Mouse (Mus musculus) liver (tissue): ENCODE measurements at regions not wholly inside any gene's neighbourhood (a gene's known extent, or its start where the extent isn't known, plus 50 kb on each side); places are given as distances from the start of the nearest gene placed in this dataset.

ENCODE experiments used
- DNase-seq: peaks from one replicate; pipeline ENCODE4 v3.0.0-alpha.2; 2020; ENCODE audit warnings: mixed read lengths

DNA sequence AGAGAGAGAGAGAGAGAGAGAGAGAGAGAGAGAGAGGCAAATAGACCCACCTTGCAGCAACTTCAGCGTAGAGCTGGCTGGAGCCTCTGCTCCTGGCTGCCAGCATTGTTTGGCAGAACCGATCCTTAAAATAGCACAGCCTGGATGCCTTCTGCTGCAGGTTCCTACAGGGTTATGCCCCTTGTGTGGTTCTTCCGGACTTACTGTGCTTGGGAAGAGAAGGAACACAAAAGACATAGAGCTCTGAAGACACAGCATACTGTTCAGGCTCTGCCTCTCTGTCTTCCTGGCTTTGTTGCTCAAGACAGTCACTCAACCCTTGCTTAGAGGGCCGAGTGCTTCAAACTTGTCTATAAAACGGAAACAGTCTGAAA, 86.2 kb upstream of the Slc25a26 start:
- no peak for DNase-seq

DNA sequence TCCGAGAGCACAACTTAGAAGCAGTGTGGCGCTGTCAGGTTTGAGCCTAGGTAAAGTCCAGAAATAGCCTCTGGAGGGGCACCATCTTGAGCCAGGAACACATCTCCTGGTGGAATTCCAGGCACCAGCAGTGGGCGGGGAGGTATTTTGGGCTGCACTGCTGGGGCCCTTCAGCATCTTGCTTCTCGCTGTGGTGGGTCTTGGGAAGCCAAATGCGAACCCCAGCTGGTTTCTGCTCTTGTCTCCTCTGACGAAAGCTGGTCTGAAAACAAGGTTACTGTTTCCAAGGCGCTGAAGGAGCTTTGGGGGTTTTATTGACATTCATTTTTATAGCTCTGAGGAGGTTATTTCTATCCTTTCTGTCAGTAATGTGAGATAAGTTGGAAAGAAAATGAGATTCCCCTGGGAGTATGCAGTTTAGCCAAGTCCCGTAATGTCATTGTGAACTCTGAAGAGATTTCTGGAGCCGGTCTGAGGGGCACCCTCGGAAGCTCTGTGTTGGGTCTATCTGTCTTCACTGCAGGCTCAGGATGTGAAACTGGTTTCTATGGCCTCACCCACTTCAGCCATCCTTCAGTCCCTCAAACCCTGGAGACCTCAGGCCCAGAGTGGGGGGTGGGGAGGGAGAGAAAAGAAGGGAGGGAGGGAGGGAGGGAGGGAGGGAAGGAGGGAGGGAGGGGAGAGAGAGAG, 86.7 kb upstream of the Slc25a26 start:
- DNase-seq = no peak

DNA sequence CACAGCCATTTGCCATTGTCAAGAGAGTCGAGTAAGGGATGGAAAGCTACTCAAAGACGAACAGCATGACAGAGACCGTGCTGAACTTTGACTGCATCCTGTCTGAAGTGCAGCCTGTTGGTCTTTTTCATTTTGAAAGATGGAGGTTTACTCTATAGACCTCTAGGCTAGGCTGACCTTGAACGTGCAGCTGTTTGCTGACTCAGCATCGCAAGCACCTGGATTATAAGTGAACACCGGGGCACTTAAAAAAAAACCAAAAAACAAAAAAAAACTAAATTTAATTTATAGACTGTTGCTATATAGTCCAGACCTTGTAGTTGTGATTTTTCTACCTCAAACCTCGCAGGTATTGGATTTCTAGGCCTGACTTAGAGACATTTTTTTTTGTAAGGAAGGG, 87.8 kb upstream of the Slc25a26 start:
- no peak for DNase-seq

DNA sequence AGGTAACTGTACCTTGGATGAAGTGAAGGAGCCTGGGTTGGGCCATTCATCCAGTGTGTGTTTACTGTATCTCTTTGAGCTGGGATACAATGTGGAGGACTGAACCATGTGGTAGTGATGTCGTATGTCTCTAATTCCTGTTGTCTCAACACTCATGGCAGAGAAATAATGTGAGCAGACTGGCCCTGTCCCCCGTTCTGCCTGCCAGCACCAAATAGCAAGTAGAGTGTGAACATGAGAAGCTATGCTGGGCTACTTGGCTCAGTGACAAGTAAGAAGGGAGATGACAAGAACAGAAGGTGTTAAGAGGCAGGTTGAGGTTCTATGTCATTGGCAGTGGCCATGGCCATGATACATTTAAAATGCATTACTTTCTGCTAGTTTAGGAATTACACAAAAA, 89.7 kb upstream of the Slc25a26 start:
- no peak for DNase-seq

DNA sequence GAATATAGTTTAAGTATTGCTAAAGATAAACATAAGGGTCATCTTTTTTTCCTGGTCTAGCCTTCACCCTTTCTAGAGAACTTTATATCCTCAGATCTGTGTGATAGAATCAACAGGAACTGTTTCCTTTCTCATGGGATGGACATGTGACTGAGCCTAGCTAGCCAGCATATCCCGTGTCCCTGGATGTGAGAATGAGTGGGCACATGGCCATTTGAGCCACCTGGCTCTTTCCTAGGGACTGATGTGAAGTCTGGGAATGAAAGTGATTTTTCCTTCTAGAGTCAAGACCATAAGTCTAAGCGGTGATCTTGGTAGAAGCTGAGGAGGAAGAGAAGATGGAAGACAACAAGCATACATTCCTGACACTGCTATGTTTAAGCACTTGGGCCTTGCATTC, 91.1 kb upstream of the Slc25a26 start:
- no peak for DNase-seq

DNA sequence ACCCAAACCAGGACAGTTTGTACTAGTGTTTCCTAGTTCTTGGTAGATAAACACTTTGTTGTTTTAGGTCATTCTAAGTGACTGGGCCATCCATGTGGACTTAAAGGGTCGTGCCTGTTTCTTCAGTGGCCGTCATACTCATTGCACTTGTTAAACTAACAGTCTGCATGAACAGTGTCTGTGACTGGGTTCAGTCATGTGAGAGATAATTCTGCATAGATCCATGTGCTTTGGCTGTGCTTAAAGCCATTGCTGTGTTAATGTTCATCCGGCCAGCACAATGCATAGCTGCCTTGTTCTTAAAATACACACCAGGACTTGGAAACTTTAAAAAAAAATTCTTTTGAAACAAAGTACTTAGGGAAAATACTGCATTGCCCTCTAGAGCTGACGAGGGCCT, 92.4 kb upstream of the Slc25a26 start:
- DNase-seq = no peak

DNA sequence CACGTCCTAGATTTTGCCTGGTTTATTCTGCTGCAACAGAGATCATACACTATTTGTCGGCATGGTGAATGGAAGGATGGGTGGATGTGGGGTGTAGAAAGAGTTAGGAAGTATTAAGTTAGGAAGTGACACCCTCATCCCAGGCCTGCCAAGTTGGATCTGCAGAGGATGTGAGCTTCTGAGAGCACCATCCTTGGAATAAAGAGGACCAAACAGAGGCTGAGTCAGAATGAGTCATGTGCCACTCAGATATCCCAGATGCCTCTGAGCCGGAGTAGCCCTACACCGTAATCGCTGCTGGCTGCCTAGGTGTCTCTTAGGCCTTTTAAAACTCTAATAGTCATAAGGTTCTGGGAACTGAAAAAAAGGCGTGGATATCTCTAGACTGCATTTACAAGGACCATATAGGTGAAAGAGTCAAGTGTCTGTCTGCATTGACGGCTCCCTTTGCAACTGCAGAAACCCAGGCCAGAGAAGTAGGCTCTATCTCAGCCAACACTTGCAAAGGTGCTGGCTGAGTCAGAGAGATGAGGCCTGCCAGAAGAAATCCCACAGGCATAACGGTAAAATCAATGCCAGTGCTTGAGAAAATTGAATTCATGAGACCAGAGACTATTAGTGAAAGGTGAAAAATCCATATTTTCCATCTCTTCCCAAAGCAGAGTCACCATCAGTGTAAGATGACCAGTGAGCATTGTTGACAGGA, 94.6 kb upstream of the Slc25a26 start:
- no peak for DNase-seq

DNA sequence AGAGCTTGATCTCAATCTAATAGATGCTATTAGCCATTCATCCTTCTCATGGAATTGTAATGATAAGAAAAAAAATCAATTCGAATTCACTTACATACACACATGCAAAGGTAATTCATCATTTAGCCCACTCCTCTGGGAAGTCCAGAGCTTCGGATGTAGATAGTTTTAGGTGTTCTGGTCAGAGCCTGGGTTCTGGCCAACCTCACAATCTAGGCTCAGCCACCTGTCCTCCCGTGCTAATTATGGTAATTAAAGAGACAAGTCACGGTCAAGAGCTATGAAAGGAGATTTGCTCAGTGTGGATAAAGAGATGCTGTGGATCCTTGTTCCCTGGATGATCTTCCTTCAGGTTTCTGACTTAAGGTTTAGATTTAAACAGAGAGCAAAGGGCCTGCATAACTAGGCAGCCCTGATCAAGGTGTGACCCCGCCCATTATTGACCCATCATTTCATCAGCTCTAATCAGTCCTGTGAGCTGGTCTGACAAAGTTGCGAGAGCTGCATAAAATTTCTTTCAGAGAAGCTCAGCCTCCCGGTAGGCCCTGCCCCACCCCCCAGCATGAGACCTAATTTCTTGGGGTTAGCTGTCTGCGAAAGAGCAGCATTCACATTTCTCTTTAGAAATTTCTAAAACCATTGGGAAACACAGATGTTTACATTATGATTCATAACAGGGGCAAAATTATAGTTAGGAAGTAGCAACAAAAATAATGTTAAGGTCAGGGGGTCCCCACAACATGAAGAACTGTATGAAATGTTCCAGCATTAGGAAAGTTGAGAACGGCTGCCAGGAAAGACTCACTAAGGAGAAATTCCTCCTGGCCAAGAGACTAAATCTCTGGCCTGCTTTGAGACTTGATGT, 98.3 kb upstream of the Slc25a26 start:
- no peak for DNase-seq

DNA sequence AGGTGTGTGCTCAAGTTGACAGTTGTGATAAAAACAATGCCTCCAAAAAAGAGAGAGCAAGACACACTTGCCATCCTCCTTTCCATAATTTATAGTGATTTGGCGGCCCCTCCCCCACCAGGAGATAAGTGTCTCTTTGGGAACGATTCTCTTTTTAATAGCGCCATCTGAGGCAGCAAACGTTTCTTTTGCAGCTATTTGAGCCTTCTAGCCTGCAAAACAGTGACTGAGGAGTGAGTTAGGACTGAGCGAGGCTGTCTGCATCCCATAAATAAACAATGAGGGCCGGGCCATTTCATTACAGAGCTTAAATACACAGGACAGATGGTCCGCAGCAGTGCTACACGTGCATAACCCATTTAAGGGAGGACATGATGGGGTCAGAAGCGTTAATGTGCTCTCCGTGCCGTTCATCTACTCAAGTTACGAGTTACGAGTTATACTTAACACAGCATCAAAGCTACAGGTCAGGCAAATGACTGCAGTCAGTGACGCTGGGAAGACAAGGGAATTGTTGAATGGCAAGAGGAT, 99.0 kb upstream of the Slc25a26 start:
- no peak for DNase-seq

DNA sequence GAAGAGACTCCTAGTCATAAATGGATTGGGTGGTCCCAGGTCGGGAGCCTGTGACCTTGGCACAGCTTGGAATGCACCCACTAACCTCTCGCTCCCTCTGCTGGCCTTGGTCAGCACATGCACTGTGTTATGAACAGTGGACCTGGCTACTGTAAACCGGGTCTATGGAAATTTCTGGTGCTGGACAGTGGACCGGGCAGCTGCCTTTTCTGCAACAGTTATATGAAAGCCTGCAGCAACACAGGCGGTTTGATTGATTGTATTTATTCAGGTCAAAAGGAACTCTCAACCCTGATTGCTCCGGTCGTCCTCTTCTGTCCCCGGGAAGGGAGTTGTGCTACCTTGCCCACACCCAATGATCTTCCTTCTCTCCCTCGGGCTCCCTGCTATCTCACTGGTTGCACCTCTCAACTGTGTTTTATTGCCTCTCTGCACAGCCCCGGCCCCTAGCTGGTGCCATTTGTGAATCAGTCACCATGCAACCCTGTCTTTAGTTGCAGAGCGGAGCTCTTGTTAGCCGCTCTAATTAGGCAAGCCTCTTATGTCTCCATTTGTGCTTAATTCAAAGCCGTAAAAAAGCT, 99.6 kb upstream of the Slc25a26 start:
- DNase-seq = peak; percentile 34

DNA sequence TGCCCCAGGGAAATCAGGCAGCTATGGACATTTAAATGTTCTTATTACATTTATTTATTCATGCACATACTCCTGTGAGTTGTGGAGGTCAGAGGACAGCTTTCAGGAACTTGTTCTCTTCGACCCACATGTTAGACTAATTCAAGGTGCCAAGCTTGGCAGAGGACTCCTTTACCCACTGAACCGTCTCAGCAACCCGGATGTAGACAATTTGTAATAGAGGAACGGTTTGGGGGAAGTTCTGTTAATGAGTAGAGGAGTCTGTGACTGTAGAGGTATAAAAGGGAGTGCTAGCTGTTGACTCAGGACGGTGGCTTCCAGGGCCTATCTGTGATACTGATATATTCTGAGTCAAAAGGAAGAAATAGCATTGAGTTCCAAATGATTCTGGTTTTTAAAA, 107.4 kb upstream of the Magi1 start:
- no peak for DNase-seq

DNA sequence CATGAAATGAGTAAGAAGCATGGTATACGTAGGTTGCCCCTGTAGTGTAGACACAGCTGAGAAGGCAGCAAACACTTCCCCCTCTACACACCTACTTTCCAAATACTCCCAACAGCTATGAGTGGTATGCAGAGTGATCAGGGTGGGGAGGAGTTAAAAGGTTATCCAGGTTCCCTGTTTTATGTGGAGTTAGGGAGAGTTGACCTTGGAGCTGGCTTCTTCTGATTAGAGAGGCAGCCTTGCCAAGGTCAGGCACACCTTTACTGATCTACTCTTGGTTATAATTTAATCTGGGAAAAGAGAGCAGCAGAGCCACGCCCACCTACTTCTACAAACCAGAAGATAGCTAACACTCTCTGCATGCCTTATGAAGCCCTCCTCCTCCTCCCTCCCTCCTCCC, 106.7 kb upstream of the Magi1 start:
- DNase-seq = no peak

DNA sequence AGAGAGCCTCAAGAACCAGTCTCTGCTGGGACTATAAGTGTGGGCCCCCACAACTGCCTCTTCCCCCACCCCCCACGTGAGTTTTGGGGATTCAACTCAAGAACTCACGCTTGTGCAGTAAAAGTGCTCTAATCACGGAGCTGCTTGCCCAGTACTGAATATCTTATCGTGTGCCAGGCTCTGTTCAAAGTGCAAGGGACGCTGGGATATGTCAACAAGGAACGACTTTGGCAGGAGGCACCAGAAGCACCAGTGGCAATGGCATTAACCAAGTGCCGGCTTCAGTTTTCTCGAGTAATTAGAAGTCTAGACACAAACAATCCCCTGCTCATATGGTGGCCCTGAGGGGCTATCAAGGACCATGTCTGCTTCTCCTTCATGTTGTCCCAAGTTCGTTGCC, 106.0 kb upstream of the Magi1 start:
- no peak for DNase-seq

DNA sequence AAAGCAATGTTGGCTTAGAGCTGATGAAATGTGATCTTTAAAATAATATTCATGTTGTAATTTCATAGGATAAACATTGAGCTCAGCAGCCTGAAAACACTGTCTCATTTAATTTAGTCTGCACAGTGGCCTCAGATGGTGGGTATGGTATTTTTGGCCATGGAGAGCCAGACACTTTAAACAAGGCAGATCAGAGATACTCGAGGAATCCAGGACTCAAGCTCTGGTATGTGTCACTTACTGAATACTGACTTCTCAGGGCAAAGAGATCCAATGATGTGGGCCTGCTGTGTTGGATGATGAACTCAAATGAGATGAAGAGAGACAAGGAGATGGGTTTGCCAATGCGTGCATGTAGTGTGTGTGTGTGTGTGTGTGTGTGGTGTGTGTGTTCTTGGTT, 103.9 kb upstream of the Magi1 start:
- DNase-seq = no peak

DNA sequence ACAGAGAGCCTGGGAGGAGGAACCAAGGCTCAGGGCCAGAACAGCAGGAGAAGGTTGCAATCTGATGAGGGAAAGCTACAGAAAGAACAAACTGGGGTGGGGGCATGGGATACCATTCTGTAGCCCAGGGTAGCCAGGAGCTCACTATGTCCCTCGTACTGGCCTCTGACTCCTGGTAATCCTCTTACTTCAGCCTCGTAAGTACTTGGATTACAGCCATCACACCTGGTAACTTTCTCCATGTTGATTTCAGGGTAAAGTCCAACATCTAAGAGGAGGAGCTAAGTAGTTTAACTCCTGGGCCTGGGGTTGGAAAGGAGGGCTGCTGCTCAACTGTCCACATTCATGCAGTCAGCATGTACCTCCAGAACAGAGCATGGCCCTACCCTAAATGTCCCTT, 101.8 kb upstream of the Magi1 start:
- DNase-seq = no peak

DNA sequence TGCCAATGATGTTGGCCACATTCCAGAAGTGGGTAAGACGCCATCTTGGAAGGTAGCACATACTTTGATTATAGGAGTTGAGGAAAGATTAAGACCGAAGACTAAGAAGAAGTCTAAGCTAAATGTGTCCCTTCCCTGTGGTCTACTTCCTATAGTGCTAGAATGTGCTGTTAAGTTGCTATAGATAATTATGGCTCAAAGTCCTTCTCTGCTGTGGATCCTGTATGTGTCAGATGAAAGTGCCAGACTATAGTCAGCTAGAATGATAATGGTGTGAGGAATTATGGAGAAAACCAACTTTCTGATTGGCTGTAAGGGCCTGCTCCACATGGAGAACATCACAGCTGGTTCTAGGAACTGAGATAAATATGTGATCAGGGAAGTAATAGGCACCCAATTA, 86.3 kb upstream of the Magi1 start:
- DNase-seq = no peak

DNA sequence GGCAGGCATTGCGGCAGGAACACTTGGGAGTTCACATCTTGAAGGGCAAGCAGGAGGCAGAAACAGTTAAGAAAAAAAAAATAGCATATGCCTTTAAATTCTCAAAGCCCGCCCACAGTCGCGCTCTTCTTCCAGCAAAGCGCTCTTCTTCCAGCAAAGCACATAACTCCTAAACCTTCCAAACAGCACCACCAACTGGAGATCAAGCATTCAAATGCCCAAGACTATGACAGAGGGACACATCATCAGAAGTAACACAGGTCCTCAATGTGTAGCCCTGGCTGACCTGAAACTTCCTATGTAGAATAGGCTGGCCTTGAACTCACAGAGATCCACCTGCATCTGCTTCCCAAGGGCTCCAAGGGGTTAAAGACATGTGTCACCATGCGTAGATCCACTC, 80.2 kb upstream of the Magi1 start:
- no peak for DNase-seq

DNA sequence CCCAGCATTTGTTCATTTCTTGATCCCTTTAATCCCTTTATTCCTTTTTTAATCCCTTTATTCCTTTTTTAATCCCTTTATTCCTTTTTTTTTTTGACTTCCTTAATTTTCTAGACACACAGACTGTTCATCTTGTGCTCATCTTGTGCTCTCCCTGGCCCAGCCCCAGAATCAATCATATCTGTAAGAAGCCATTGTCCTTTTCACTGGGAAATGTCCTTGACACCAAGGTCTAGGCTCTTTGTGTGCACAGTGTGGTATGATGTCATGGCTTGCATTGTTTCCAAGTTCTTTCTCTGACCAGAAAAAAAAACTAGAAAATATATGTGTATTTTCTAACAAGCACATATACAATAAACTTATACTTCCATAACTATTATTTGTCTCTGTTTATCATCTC, 78.9 kb upstream of the Magi1 start:
- DNase-seq = no peak

DNA sequence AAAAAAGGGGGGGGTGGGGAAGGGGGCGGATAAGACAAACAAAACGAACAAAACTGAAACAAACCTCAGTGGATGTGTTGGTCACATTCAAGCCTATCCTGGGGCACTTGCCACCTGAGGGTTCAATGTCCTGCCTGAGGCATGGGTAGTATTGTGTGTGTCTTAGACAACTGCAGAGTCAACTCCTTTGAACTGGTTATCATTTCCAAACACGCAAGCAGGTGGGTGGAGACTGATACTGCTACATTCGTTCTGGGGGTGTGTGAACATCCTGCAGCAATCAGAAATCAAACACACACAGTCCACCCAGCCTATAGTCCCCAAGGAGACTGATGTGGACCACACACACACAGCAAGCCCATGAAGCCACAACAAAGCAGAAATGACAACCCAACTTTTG, 73.9 kb upstream of the Magi1 start:
- DNase-seq = peak; percentile 61

DNA sequence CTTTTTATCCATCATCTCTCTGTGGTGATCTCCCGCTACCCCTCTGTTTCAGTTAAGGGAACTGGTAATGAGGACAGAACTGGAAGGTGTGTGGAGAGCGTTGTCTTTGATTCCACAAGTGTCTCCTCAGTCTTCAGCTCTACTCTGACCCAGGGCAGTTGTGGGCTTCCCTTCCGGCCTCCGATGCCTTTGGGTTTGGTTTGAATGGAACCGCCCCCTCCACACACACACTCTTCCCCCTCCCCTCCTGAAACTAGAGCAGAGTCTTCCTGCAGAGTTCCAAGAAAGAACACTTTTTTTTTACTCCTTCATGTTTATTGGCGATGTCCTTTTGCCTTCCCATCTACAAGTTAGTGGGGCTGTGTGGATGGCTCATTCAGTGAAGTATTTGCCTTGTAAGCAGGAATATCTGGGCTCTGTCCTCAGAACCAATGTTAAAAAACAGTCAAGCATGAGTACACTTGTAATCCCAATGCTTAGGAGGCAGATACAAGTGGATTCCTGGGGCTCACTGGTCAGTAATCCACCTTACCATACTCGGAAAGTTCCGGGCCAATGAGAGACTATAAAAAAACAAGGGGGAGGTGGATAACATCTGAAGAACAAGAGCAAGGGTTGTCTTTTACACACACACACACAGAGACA, 70.9 kb upstream of the Magi1 start:
- no peak for DNase-seq

DNA sequence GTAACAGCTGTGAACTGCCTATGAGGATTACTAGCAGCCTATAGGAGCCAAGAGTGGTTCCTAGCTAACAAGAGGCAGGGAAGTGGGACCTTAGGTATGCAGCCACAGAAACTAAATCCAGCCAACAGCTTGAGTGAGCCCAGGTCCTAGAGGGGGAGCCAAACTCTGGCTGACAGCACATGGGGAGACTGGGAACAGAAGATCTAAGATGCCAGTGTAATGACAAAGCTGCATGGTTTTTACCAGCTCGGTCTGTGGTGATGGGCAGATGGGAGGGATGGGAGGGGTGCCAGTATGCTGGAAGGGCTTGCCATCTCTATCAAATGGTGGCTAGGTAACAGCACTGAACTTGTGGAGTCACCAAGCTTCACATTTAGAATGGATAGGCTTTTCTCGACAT, 60.6 kb upstream of the Magi1 start:
- no peak for DNase-seq

DNA sequence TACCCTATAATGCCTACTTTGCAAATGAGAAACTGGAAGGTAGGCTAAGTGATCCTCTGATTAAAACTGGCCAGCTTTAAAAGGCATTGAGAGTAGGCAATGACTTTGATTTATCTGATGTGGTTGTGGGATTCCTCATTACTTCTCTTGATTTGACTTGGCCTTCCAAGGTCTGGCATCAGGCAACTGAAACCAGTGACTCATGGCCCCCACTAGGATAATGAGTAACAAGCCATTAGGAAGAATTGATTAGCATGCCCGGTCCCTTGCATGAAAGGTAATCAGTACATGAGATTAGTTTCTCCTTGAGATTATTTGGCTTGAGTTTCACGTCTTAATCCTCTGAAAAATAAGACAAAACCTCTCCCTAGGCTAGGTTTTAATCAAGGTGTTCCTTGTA, 56.8 kb upstream of the Magi1 start:
- DNase-seq = no peak

DNA sequence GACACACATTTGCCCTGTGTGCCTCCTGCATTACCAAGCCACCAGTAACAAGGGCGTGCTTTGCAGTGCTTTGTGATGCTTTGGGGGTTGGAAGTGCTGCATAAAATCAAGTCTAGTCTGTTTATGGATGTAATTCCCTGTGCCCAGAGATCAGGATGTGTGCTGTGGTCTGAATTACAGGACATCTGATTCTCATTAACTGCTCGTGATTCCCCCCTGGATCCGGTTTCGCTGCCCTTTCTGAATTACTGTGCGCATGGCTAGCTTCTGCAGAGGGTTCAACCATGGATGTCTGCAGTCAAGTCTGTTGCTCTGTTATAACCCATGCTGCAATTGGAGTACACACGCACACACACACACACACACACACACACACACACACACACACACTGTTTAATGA, 52.5 kb upstream of the Magi1 start:
- DNase-seq = no peak
